In the genomic region with DNA sequence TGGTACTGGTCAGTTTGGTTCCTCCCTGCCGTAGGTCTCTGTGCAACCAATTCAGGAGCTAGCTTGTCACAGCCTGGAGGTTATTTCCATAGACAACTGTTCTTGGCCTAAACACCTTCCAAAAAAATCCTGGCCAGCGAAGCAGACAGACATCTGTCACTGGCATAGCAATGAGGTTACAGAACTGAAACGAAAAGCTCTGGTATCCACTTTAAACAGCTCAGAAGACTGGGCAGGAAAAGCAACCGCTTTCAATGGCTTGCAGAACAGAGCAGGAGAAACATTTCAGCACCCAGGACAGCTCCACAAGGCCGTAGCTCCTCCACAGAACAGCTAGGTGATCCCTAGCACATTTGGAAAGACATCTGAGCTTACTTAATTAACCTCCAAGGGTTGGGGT, we compare ENCODE assay signal across 9 mouse cellular contexts.
DNase-seq lines count a peak whose midpoint lies in the region; ATAC-seq lines count a peak whose summit lies in the region.
"Had no signal": no experiment of that assay in that cellular context is flagged by ENCODE, and none has a peak within 500 bp of the region (broad histone marks: within the 10 kb centered on the region; RNA-seq: fewer than 3 reads in every experiment).

No protein-coding gene starts in this region.

- H3K4me3 ChIP-seq in hindbrain, embryonic 10.5 days, result no peak overlapping the region
- H3K4me3 ChIP-seq in hindbrain, embryonic 13.5 days, result no peak overlapping the region
- no peak overlapping the region for H3K4me3 ChIP-seq in forebrain, embryonic 16.5 days (replicated peaks; ENCODE audit: low read length)
- H3K4me3 ChIP-seq: limb, embryonic 13.5 days had no signal

- no peak overlapping the region for H3K27ac ChIP-seq in hindbrain, embryonic 10.5 days
- H3K27ac ChIP-seq in hindbrain, embryonic 13.5 days, result no peak overlapping the region
- H3K27ac ChIP-seq in forebrain, embryonic 16.5 days (ENCODE audit: low read length), result no peak overlapping the region
- H3K27ac ChIP-seq: limb, embryonic 13.5 days had no signal

- DNase-seq in hindbrain, embryonic 10.5 days (ENCODE audit: low spot score), result peak; percentile 58
- peak; percentile 8 to 9 for DNase-seq in B cell, adult 2 months
- DNase-seq in adrenal gland, postnatal 14 days, result peak; percentile 86
- DNase-seq in lung, postnatal 10 days, result peak; percentile 75
- peak; percentile 68 for DNase-seq in thymus, postnatal 4 days

- WGBS in hindbrain, embryonic 10.5 days, result 40% methylated on average over 5 of the region's 5 CpGs
- 39% methylated on average over 5 of the region's 5 CpGs for WGBS in hindbrain, embryonic 13.5 days
- WGBS in forebrain, embryonic 16.5 days, result 29% methylated on average over 5 of the region's 5 CpGs

- ATAC-seq in hindbrain, embryonic 13.5 days (ENCODE audit: low FRiP score), result no peak
- ATAC-seq in forebrain, embryonic 16.5 days, result 0 out of 2 replicates have a peak, but pooled peaks have one; percentile 18
- no peak for ATAC-seq in megakaryocyte, adult 5-6 weeks (ENCODE audit: poor library complexity, severe bottlenecking)

- H3K4me1 ChIP-seq in hindbrain, embryonic 10.5 days (replicated peaks), result peaks cover 19% of the 10 kb centered on the region
- no peaks in the 10 kb centered on the region for H3K4me1 ChIP-seq in hindbrain, embryonic 13.5 days (replicated peaks)
- H3K4me1 ChIP-seq in forebrain, embryonic 16.5 days (replicated peaks; ENCODE audit: control insufficient read depth, insufficient read depth, low read length), result peaks cover 14% of the 10 kb centered on the region
- H3K4me1 ChIP-seq: limb, embryonic 13.5 days had no signal

- H3K9ac ChIP-seq in hindbrain, embryonic 13.5 days, result no peak overlapping the region
- no peak overlapping the region for H3K9ac ChIP-seq in forebrain, embryonic 16.5 days (replicated peaks; ENCODE audit: low read depth, low read length)
- H3K9ac ChIP-seq: limb, embryonic 13.5 days had no signal

- H3K36me3 ChIP-seq in hindbrain, embryonic 10.5 days, result no peaks in the 10 kb centered on the region
- no peaks in the 10 kb centered on the region for H3K36me3 ChIP-seq in hindbrain, embryonic 13.5 days
- no peaks in the 10 kb centered on the region for H3K36me3 ChIP-seq in forebrain, embryonic 16.5 days (ENCODE audit: control insufficient read depth, insufficient read depth)
- H3K36me3 ChIP-seq: limb, embryonic 13.5 days had no signal

- peaks cover 7% of the 10 kb centered on the region; the same call in 1 of the 2 replicates for H3K27me3 ChIP-seq in hindbrain, embryonic 10.5 days (ENCODE audit: insufficient read depth, poor library complexity, severe bottlenecking)
- H3K27me3 ChIP-seq in hindbrain, embryonic 13.5 days, result peaks cover 10% of the 10 kb centered on the region; the same call in 1 of the 2 replicates
- H3K27me3 ChIP-seq in forebrain, embryonic 16.5 days (replicated peaks; ENCODE audit: control insufficient read depth, insufficient read depth, low read length), result no peaks in the 10 kb centered on the region
- H3K27me3 ChIP-seq: limb, embryonic 13.5 days had no signal

- H3K9me3 ChIP-seq in hindbrain, embryonic 10.5 days, result no peaks in the 10 kb centered on the region
- H3K9me3 ChIP-seq in hindbrain, embryonic 13.5 days, result no peaks in the 10 kb centered on the region
- no peaks in the 10 kb centered on the region for H3K9me3 ChIP-seq in forebrain, embryonic 16.5 days (ENCODE audit: control insufficient read depth, low read length)
- H3K9me3 ChIP-seq: limb, embryonic 13.5 days had no signal

- H3K4me2 ChIP-seq in hindbrain, embryonic 13.5 days, result no peak overlapping the region
- no peak overlapping the region for H3K4me2 ChIP-seq in forebrain, embryonic 16.5 days (ENCODE audit: low read length)
- H3K4me2 ChIP-seq: limb, embryonic 13.5 days had no signal

Comparison
In these comparisons a context has a peak if more than half of its experiments do, and no peak if none do; other contexts are left out.
1. DNase-seq: peak in every context shown above with its lines; median percentile 86 in adrenal gland, postnatal 14 days; 75 in lung, postnatal 10 days; 68 in thymus, postnatal 4 days; 58 in hindbrain, embryonic 10.5 days; 8 in B cell, adult 2 months.